Mouse (Mus musculus) lung, adult 2 months (tissue): ENCODE data around the gene Zfp771.

ENCODE experiments used
- CTCF ChIP-seq: fragments of 200-500 bp; IDR thresholded peaks from 2 replicates; pipeline ENCODE4 v1.5.1; 2011; ENCODE audit warnings: mild to moderate bottlenecking, low read length, control low read depth; ENCODE audit not compliant: insufficient read depth
- POLR2A ChIP-seq: fragments of 200-500 bp; IDR thresholded peaks from 2 replicates; pipeline ENCODE4 v1.6.1; 2011; ENCODE audit warnings: low read depth, mild to moderate bottlenecking, control low read depth, low read length, borderline replicate concordance; ENCODE audit errors: extremely low read depth

- no peak for TF ChIP-seq CTCF
- no peak for TF ChIP-seq POLR2A
Observed at GRCm38 (mm10) chr7:127282190-127282589, 38.1 kb downstream of the Zfp771 start.
